Mouse (Mus musculus) small intestine, adult 2 months (tissue): ENCODE results near the gene Mroh2a. TPM values are rescaled to one million over a fixed set of nuclear protein-coding genes. Genes with fewer than 3 reads are reported as not detected.

Source experiments
- H3K27ac ChIP-seq: fragments of 200-500 bp; 2 replicates; pipeline ENCODE4 v1.5.1; 2012; ENCODE audit warnings: low read depth, low read length, control low read depth, inconsistent platforms; ENCODE audit not compliant: insufficient read depth
- H3K27me3 ChIP-seq: fragments of 200-500 bp; 2 replicates; pipeline ENCODE4 v1.6.1; 2012; ENCODE audit warnings: mild to moderate bottlenecking, moderate library complexity, low read length, inconsistent platforms; ENCODE audit not compliant: control insufficient read depth, insufficient read depth
- H3K36me3 ChIP-seq: fragments of 200-500 bp; 2 replicates; pipeline ENCODE4 v1.6.1; 2012; ENCODE audit warnings: mild to moderate bottlenecking, low read length, control low read depth, inconsistent platforms; ENCODE audit not compliant: control insufficient read depth, insufficient read depth
- H3K4me1 ChIP-seq: fragments of 200-500 bp; 2 replicates; pipeline ENCODE4 v1.6.1; 2012; ENCODE audit warnings: low read length, inconsistent platforms, mixed read lengths; ENCODE audit not compliant: control insufficient read depth, insufficient read depth, insufficient read length
- H3K4me3 ChIP-seq: fragments of 200-500 bp; 2 replicates; pipeline ENCODE4 v1.5.1; 2012; ENCODE audit warnings: low read depth, mild to moderate bottlenecking, control low read depth, inconsistent platforms, low read length, moderate library complexity
- CTCF ChIP-seq: fragments of 200-500 bp; IDR thresholded peaks from 2 replicates; pipeline ENCODE4 v1.5.1; 2012; ENCODE audit warnings: low read depth, mild to moderate bottlenecking, control low read depth, inconsistent platforms, low read length, moderate library complexity, mixed read lengths; ENCODE audit not compliant: insufficient replicate concordance, insufficient read length; ENCODE audit errors: extremely low read depth
- POLR2A ChIP-seq: fragments of 200-500 bp; IDR thresholded peaks from 2 replicates; pipeline ENCODE4 v1.6.1; 2012; ENCODE audit warnings: low read depth, mild to moderate bottlenecking, control low read depth, inconsistent platforms, low read length, moderate library complexity
- WGBS: fragments of 180-500 bp; shearing (Covaris S2); methylation state at CpG from one replicate; pipeline ENCODE4 v1.1.7; 2018; 5-methylcytosine and 5-hydroxymethylcytosine counted together
- polyA plus RNA-seq: library from polyadenylated mRNA; depleted of rRNA; stranded (reverse); fragments of >200 nt; gene quantifications from 2 replicates; pipeline ENCODE4 v1.2.3, GENCODE M21; 2012

Gene Mroh2a
- polyA plus RNA-seq, 1 experiment: 0.35 TPM

GRCm38 (mm10) chr1:88227482-88227881 is 696 bp downstream of the Mroh2a start:
- TF ChIP-seq CTCF: no peak
- TF ChIP-seq POLR2A: no peak
- Histone ChIP-seq H3K4me3 (no peak overlapping the region), H3K4me1 (peaks cover 3% of the 10 kb centered on the region; the same call in 1 of the 2 replicates), H3K27ac (no peak overlapping the region), H3K36me3 (no peaks in the 10 kb centered on the region), H3K27me3 (no peaks in the 10 kb centered on the region)
- WGBS: 61% methylated on average over 2 of the region's 2 CpGs

DNA sequence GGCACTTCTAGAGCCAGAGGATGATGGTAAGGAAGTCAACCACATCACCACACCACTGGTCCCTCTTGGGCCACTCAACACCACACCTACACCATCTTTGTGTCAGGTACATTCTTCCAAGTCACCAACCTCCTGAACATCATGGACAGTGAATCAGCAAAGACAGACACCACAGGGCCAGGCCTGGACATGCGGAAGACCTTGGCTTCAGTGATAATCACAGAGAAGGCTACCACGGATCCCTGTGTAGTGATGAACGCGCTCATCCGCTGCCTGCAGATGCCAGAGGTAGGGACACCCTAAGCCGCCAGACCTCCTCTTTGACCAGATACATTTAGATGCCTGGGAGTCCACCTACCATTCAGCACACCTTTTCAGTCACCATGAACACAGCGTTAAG is 1.3 kb downstream of the Mroh2a start:
- no peaks in the 10 kb centered on the region for H3K27me3 ChIP-seq
- no peak overlapping the region for H3K27ac ChIP-seq
- no peak overlapping the region for H3K4me3 ChIP-seq
- WGBS: 71% methylated on average over 7 of the region's 7 CpGs
- TF ChIP-seq POLR2A (no peak), CTCF (no peak)
- peaks cover 3% of the 10 kb centered on the region; the same call in 1 of the 2 replicates for H3K4me1 ChIP-seq
- no peaks in the 10 kb centered on the region for H3K36me3 ChIP-seq

GRCm38 (mm10) chr1:88229566-88229965 is 2.8 kb downstream of the Mroh2a start:
- no peak overlapping the region for H3K4me3 ChIP-seq
- TF ChIP-seq POLR2A (no peak), CTCF (no peak)
- H3K27me3 ChIP-seq: no peaks in the 10 kb centered on the region
- H3K36me3 ChIP-seq: no peaks in the 10 kb centered on the region
- no peak overlapping the region for H3K27ac ChIP-seq
- WGBS: 81% methylated on average over 3 of the region's 3 CpGs
- H3K4me1 ChIP-seq: peaks cover 3% of the 10 kb centered on the region; the same call in 1 of the 2 replicates

DNA sequence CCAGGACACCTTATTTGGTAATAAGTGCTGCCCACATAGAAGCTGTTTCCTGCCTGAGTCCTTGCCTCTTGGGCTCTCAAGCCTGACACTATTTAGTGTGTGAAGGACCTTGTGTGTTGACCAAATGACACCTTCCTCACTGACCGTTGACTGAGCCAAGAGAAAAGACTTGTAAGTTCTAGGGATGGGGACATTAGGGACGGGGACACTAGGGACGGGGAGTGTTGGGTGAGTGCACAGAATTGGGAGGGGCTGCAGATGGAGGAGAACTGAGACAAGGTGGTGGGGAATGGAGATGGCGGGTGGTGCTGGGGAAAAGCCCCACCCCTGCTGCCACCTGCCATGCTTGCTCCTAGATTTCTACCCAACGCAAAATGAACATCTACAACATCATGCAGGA is 3.2 kb downstream of the Mroh2a start:
- H3K4me1 ChIP-seq: peaks cover 3% of the 10 kb centered on the region; the same call in 1 of the 2 replicates
- no peak overlapping the region for H3K27ac ChIP-seq
- no peaks in the 10 kb centered on the region for H3K27me3 ChIP-seq
- TF ChIP-seq CTCF (no peak), POLR2A (no peak)
- H3K4me3 ChIP-seq: no peak overlapping the region
- H3K36me3 ChIP-seq: no peaks in the 10 kb centered on the region
- 87% methylated on average over 5 of the region's 5 CpGs for WGBS

DNA sequence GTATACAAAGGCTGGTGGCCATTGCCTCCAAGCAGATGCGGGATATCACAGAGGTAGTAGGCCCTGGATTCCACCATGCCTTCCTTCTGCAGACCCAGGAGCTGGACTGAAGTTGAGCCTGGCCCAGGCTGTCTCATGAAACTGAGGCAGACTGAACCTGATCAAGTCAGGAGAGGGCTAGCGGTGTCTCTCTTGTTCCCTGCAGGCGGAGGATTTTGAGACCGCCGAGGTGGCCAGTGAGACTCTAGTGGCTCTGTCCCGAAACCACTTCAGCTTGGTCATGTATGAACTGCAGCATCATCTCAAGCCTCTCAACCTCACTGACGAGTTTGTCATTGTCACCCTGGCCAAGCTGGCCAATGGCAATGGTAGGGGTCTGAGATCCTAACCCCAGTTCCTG is 3.6 kb downstream of the Mroh2a start:
- WGBS: 71% methylated on average over 7 of the region's 7 CpGs

DNA sequence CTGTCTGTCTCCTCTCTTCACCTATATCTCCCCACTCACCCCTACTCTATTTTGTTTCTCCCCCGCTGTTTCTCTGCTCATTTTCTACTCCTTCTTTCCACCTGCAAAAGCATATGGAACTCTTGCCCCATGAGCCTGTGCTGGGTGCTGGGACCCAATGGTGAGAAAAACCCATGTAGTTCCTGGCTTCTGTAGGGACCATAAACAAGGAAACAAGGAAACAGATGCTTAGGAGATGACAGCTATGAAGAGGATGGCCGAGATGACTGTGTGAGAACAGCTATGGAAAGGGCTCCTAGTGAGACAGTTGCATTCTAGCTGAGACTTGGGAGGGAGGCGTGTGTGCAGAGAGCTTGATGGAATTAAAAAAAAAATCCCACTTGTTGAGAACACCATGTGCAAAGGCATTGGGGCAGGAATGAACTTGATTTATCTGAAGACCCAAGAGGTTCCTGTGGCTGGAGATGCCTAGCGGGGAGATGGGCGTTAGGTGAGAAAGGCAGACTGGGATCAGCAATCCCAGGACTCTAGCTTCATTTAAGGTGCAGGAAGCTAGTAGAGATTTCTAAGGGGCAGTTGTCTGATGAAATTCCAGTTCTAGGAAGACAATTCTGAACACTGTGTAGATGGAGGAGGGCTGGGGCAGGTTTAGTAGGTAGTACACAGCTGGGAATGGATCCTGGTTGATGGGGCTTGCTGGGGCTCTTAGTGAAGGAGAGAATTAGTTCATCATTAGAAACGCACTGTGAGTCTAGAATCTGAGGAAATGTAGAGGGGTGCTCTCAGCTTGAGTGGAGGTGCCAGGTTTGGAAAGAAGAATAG is 4.4 kb downstream of the Mroh2a start:
- Histone ChIP-seq H3K27me3 (no peaks in the 10 kb centered on the region), H3K36me3 (no peaks in the 10 kb centered on the region), H3K4me1 (peaks cover 3% of the 10 kb centered on the region; the same call in 1 of the 2 replicates), H3K27ac (no peak overlapping the region), H3K4me3 (no peak overlapping the region)
- 78% methylated on average over 6 of the region's 6 CpGs for WGBS
- TF ChIP-seq POLR2A: no peak

More for the DNA sequence above, 3.6 kb downstream of the Mroh2a start:
- no peaks in the 10 kb centered on the region for H3K27me3 ChIP-seq
- no peak overlapping the region for H3K4me3 ChIP-seq
- TF ChIP-seq POLR2A (no peak), CTCF (no peak)
- H3K4me1 ChIP-seq: peaks cover 3% of the 10 kb centered on the region; the same call in 1 of the 2 replicates
- H3K36me3 ChIP-seq: no peaks in the 10 kb centered on the region
- no peak overlapping the region for H3K27ac ChIP-seq

DNA sequence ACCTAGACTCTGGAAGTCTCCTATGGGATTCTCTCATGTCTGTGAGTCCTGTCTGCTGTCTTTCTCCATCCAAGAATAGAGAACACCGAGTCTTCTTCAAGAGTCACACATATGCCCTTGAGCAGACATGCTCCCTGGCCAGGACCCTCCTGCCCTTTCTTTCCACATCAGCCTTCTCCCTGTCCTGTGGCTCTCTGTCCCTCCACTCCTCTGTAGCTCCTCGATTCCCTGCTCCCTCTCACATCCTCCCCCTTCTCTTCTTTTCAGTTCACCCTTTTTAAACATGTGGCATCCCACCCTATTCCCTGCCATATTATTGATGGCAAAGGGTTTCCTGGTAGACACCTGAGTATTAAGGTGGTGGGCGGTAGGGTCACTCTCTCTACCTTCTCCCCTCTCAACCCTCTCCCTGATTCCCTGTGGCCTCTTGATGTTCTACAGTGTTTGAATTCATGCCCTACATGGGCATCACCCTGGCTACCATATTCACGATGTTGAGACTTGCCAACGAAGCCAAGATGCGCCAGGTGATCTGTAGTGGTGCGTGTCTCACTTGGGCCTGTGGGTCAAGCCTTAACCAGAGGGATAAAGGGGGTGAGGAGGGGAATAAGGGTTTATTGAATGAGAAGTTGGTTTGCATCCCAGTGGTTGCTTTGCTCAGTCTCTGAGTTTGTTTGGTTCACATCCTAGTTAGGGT is 5.2 kb downstream of the Mroh2a start:
- H3K36me3 ChIP-seq: no peaks in the 10 kb centered on the region
- 69% methylated on average over 7 of the region's 7 CpGs for WGBS

More for the DNA sequence above, 5.2 kb downstream of the Mroh2a start:
- Histone ChIP-seq H3K4me1 (peaks cover 2% of the 10 kb centered on the region; the same call in 1 of the 2 replicates), H3K27me3 (no peaks in the 10 kb centered on the region), H3K4me3 (no peak overlapping the region), H3K27ac (no peak overlapping the region)
- TF ChIP-seq CTCF (no peak), POLR2A (no peak)
